Mouse (Mus musculus): ENCODE measurements around the gene Tmem54. TPM values are rescaled to one million over a fixed set of nuclear protein-coding genes. Genes with fewer than 3 reads are reported as not detected.
A peak's percentile ranks its signal among the peaks of the same experiment; 100 is the strongest.

Gene Tmem54
- 753 and 829 TPM in 2 replicates for polyA plus RNA-seq (2012; rRNA removed)

DNA sequence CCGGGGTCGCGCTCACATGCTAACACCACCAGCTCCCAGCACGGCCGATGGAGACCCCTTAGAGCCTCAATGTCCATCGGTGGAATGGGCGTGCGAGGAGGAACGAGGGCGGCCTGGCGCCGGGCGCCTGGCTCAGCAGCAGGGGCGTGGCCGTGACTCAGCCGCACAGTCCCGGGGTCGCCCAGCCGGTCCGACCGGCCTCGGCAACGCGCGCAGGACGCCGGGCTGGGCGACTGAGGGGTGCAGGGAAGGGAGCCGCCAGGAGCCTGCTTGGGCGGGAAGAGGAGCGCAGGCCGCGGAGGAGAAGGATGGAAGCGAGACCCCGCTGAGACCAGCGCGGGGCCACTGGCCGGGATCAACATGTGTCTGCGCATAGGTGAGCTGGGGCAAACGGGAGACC is at the start of gene Tmem54:
TSS of gene Tmem54 (plus strand) at position 193 of the 400 bp plus-strand sequence.
- no peak for DNase-seq (ENCODE audit: low read depth, low spot score)
- 2% methylated on average over 40 of the region's 40 CpGs for WGBS

DNA sequence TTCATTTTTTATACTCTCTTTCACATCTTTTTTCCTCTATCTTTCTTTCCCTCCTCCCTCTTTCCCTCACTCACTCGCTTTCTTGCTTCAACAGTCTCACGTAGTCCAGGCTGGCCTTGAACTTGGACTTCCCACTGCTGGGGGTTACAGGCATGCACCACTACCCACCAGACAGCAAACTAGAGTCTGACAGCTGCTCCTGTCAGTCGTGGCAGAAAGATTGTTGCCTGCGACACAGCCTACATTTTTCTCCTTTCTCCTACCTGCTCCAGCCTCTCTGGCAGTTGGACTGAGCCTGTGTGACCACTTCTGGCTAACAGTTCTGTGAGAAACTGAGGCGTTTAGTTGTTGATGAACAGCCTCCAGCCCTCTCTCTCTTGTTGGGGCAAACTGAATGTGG is 49.8 kb upstream of the Tmem54 start:
- no peak for DNase-seq (ENCODE audit: low read depth, low spot score)
- 89% methylated on average over 5 of the region's 5 CpGs for WGBS

DNA sequence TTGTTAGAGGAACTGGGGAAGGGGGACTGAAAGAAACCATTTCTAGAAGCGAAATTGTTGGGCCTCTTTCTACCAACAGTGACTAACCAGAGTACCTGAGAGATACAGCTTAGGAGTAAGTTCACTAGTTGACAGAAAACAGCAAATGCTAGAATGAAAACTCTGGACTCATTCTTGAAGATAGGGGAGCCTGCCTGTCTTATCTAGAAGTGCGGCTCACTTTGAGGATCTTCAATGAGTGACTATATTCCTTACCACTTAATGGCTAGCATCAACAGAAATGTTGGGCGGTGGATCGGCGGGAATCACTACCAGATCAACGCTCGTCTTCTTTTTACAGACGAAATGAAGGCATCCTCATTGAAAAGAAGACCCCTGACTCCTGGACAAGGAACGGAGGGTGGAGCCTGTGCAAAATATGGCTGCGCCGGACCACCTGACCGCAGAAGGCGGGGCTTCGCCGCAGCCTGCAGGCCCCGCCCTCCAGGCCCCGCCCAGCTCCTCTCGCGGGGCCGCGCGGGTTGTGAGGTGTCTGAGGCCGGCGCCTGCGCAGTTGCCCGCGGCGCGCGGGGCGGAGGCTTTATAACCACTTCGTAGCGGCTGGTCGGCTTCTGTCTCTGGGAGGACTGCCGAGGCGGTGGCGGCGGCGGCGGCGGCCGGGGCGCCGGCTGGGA is 47.7 kb upstream of the Tmem54 start:
- DNase-seq (ENCODE audit: low read depth, low spot score) = peak; percentile 57

DNA sequence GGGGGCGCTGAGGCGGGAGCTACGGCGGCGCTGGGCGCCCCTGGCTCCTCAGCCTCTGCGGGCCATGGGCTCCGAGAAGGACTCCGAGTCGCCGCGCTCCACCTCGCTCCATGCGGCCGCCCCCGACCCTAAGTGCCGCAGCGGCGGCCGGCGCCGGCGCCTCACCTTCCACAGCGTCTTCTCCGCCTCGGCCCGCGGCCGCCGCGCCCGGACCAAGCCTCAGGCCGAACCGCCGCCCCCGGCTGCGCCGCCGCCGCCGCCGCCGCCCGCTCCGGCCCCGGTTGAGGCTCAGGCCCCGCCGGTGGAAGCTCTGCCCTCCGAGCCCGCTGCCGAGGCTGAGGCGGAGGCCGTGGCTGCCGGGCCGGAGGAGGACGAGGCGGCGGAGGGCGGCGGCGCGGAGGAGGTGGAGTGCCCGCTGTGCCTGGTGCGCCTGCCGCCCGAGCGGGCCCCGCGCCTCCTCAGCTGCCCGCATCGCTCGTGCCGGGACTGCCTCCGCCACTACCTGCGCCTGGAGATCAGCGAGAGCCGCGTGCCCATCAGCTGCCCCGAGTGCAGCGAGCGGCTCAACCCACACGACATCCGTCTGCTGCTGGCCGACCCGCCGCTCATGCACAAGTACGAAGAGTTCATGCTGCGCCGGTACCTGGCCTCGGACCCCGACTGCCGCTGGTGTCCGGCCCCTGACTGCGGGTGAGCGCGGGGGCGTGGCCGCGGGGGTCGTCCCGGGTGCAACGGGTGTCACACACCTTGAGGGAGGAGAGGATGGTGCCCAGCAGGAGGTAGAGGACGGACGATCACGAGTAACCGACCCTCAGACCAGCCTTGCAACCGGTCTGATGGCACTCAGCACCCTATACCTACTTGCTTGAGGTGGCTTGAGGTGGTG is 46.9 kb upstream of the Tmem54 start, which contains the start of gene Rnf19b:
TSS of gene Rnf19b (plus strand) at position 65 of the 886 bp plus-strand sequence.
- 1% methylated on average over 102 of the region's 107 CpGs for WGBS
- no peak for DNase-seq (ENCODE audit: low read depth, low spot score)

More for the DNA sequence above, 47.7 kb upstream of the Tmem54 start:
- WGBS = 4% methylated on average over 44 of the region's 44 CpGs

DNA sequence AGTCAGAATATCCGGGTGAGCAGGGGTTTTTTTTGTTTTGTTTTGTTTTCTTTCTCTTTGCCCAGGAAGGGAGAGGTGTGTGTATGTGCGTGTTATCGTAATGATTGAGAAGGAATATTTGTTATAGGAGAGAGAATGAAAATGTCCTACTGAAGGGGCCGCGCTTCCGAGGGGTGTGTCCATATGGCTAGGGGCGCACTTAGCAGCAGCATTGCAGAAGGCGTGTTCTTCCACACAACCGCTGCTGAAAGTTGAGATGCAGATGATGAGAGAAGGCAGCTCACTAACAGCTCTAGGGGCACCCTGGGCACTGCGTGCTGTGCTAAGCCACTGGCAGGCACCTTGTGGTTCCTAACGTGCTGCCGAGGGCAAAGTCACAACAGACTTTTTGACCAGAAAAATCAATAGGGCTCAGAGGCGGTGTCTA is 46.2 kb upstream of the Tmem54 start:
- 2% methylated on average over 13 of the region's 13 CpGs for WGBS
- no peak for DNase-seq (ENCODE audit: low read depth, low spot score)

DNA sequence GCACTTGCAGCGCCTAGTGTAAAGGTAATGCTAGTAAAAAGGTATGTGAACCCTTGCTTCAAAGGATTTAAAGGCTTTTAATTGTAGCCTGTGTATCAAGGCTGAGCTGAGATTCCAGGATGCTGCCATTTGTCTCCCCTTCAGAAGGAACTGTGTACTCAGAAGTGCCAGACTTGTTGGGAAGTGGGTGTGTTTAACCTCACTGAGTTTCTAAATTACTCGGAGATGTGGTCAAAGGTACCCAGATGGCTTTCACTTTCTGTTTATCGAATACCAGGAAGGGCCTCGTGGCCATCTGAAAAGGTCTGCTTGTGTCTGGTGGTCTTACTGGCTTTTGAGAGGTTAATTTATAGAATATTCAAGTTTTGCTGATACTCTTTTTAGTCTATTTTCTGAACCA is 45.4 kb upstream of the Tmem54 start:
- no peak for DNase-seq (ENCODE audit: low read depth, low spot score)
- 12% methylated on average over 4 of the region's 4 CpGs for WGBS

DNA sequence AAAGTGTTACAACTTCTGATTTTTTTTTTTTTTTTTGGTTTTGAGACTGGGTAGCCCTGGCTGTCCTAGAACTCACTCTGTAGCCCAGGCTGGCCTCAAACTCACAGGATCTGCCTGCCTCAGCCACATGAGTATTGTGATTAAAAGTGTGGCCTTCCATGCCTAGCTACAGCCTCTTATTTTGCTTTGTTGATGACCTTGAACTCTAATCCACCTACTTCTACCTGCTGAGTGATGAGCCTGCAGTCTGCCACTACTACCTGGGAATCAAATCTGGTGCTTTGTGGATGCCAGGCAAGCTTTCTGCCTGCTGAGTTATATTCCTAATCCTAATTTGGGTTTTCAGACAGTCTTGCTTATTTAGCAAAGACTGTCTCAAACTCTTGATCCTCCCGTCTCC is 43.9 kb upstream of the Tmem54 start:
- no peak for DNase-seq (ENCODE audit: low read depth, low spot score)
- 93% methylated on average over 1 of the region's 1 CpGs for WGBS

DNA sequence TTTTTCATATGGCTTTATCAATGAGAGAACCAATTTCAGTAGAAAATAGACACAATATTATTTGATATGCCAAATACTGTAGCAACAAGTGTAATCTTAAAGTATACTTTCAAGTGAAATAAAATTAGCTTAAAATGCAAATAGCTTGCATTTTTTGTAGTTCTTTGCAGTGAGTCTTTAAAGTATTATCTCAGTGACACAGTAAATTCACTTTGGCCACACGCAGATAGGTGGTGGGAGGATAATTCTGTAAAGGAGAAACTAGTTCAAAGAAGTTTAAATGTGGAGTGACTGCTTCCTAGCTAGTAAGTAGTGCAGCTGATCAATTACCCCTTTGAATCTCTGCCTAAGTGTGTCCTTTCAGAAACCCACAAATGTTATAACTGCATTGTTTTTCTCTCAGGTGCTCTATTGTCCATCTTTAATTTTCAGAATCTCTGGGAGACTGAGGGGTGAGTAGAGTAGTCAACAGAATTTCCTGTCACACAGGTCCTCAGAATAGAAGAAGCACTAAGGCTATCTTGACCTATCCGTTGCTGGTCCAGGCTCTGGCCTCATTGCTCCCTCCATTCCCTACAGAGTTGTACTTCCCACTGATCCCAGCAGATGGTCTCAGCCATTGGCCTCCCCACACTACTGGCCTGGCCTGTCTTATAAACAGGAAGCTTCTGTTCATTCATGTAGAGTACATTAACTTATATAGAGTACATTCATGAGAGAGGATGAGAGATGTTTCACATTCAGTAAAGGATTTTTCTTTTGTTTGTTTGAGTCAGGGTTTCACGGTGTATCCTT is 42.9 kb upstream of the Tmem54 start:
- DNase-seq (ENCODE audit: low read depth, low spot score) = no peak
- WGBS = 72% methylated on average over 3 of the region's 3 CpGs

DNA sequence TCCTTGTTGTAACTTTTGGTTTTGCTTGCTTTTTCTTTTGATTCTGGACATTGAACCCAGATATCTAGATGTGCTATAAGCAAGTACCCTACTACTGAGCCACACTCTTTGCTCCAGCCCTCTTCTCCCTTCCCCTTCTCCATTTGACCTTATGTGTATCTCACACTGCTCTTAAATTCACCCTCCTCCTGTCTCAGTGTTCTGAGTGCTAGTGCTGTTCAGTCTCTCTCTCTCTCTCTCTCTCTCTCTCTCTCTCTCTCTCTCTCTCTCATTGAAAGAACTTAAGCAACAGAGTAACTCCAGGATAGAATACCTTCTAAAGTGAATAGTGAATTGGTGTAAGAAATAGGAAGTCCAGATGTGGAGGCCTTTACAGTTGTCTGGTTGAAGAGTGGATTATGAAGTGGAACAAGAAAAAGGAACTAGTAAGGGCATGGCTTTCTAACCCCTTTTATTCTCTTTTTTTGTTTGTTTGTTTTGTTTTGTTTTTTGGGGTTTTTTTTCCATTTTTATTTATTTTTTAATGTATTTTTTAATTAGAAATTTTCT is 39.6 kb upstream of the Tmem54 start:
- DNase-seq (ENCODE audit: low read depth, low spot score) = no peak

DNA sequence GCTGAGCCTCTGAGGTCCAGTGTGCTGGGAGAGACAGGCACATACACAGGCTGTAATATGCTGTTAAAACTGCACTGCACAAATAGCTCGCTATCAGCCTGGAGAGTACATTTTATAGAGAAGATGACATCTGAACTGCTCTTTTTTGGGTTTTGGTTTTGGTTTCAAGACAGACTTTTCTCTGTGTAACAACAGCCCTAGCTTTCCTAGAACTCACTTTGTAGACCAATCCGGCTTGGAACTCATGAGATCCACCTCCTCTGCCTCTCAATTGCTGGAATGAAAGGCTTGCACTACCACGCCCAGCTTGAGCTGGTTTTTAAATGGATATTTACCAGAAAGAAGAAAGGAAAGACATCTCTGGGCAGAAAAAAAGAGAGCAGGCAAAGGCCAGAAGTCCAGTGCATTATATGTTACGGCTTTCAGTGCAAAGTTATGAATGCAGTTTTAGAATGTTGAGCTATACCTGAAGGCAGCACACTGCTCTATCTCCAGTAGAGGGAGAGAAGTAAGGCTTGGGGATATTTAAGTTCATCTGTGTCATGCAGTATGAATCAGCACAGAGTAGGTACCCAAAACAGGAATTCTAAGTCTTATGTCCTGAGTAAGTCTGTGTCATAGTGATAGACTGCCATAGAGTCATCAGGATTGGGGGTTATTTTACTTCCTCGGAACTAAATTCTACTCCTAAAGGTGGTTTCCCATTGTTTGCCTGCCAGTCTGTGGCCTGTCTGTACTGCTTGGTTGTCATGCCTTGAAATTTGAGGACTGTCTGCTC is 37.5 kb upstream of the Tmem54 start:
- 48% methylated on average over 5 of the region's 5 CpGs for WGBS
- DNase-seq (ENCODE audit: low read depth, low spot score) = no peak

DNA sequence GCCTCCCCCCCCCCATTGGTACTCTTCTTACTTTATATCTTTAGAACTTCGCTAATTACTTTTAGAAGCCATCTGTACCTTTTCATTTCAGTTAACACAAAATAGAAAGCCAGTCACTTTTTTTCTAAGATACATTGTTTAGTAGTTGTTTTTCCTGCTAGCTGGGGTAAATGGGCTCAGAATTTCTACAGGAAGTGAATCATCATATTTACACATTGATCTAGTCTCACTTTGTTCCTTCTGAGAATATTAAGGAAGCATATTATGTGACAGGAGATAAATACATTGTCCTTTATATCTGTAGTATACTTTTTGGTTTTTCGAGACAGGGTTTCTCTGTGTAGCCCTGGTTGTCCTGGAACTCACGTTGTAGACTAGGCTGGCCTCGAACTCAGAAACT is 36.5 kb upstream of the Tmem54 start:
- no peak for DNase-seq (ENCODE audit: low read depth, low spot score)
- 85% methylated on average over 4 of the region's 4 CpGs for WGBS

DNA sequence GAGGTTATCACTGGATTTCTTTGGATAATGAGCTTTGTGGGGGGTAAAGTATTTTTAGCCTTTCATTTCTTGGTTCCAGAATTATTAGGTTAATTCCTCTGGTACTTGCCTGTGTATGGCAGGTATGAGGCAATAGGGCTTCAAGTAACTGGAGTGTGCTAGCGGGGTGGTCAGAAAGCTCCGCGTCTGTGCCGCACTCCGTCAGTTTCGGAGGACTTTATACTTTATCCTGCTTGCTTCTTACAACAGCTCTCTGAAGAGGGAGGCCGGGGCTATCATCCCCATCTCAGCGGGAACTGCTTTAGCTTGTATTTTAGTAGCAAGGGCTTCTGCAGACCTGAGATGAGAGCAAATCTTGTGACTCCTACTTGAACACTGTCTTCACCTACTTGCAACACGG is 26.2 kb upstream of the Tmem54 start:
- DNase-seq (ENCODE audit: low read depth, low spot score) = no peak

DNA sequence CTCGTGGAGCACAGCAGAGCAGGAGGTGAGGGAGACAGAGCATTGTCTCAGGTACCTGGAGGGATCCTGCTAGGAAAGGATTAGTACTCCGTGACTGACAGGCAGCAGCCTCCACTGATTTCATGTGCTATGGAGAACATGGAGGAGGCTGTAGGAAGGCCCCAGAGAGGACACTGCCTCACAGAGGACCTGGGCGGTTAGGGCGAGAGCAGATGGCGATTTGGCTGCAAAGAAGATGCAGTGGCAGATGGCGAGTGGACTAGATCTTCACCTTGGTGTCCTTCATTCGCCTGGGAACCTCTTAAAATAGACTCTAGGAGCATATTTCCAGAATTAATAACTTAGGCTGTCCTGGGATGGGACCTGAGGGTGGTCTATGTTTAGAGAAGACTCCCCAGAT is 24.3 kb upstream of the Tmem54 start:
- 85% methylated on average over 7 of the region's 7 CpGs for WGBS

More for the DNA sequence above, 26.2 kb upstream of the Tmem54 start:
- WGBS = 96% methylated on average over 9 of the region's 9 CpGs

DNA sequence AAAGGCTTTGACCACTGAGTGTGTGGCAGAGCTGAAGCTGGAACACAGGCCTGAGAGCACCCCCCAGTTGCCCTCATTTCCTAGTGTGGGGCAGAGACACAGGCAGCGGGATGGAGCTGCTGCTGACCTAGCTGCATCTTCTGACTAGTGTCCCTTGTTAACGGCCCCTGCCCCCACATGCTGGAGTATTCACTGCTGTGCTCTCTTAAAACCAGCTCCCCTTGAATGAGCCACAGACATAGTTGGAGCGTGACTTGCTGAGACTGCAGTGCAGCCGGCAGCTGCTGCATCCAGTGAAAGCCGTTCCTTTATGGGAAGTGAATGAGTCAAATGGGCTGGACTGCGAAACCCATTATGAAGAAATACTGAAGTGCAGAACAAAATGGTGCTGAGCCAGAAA is 23.8 kb upstream of the Tmem54 start:
- no peak for DNase-seq (ENCODE audit: low read depth, low spot score)
- WGBS = 61% methylated on average over 6 of the region's 6 CpGs

More for the DNA sequence above, 24.3 kb upstream of the Tmem54 start:
- no peak for DNase-seq (ENCODE audit: low read depth, low spot score)

DNA sequence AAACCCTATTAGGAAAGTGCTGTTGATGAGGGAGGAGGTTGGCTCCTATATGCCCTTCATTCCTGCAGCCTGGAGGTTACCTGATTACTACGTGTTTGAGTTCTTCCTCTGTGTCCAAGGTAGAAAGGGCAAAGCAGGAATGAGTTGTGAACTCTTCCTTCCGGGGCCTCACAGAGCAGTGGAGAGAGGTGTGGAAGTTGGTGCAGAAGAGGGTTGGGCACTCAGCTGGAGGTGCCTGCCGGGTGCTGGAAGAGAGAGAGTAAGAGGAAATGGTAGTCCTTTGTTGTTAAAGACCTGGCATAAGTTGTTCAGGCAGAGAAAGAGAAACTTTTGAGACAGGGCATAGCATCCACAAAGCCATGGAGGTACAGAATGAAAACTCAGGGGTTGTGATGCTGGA is 23.4 kb upstream of the Tmem54 start:
- no peak for DNase-seq (ENCODE audit: low read depth, low spot score)
- 32% methylated on average over 3 of the region's 3 CpGs for WGBS

DNA sequence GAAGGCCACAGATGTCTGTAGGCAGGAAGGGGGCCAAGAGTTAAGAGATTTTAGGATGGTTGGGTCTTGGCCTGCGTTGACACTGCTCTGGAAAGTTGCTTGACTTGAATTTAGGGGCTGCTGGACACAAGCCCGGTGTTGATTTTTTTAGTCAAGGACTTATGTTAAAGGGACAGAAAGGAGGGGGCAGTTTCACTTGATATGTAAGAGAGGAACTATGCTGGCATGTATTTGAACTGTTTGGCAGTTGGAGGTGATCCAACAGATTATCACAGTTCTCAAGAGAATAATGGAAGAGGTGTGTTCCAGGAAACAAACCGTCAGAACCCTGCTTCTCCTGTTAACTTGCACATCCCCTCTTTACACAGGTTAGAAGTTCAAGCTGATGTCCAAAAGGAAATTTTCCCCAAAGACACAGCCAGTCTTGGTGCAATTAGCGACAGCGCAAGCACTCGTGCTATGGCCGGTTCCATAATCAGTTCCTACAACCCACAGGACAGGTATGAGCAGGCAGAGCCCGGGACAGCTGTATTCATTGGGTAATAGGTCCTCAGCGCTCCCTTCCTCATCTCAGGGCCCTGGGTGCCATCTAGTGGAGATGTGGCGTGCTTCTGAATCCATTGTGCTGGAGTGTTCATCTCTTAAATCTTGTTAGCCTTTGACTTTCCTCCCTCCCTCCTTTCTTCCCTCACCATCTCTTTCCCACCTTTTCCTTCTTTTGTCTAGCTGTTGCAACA is 22.8 kb upstream of the Tmem54 start:
- 23% methylated on average over 10 of the region's 10 CpGs for WGBS
- DNase-seq (ENCODE audit: low read depth, low spot score) = no peak

DNA sequence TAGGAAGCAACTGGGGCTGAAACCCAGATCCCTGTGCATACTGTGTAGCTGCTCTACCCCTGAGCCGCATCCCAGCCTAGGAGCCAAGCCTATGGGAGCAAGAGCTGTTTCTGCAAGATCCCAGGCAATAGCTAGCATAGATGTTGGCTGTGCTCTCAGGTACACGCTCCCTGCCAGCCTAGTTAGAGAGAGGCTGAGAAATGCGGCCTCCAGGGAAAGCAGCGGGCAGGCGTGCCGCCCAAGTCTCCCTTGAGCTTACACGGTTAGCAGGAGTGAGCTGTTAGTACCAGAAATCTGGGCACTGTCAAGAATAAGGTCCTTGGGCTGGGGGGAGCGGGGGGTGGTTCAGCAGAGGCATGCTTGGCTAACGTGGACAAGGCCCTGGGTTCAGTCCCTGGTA is 20.5 kb upstream of the Tmem54 start:
- WGBS = 95% methylated on average over 9 of the region's 9 CpGs
- DNase-seq (ENCODE audit: low read depth, low spot score) = no peak

DNA sequence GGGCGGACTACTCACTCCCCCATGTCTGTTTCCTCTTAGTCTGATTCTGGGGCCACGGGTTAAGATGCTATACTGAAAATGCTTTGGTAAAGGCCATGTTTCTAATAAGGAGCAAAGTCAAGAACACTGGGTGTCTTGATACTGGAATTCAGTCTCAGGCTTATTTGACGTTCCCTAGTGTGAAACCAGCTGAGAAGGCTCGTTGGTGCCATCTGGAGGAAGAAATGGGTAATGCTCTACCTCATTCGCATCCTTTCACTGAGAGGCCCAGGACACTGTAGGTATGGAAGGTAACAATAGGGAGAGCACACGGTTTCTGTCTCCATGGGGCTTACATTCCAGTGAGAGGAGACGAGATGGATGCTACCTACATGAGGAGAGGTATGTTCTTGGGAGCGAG is 19.3 kb upstream of the Tmem54 start:
- DNase-seq (ENCODE audit: low read depth, low spot score) = peak; percentile 64
- 31% methylated on average over 8 of the region's 8 CpGs for WGBS
